Mouse (Mus musculus): Measurements from ENCODE around the gene Pdzrn3.

The Pdzrn3 gene

GRCm38 (mm10) chr6:101366809-101367602, 10.7 kb downstream of the Pdzrn3 start:
- DNase-seq: no peak

GRCm38 (mm10) chr6:101365795-101366194, 11.9 kb downstream of the Pdzrn3 start:
- no peak for DNase-seq

GRCm38 (mm10) chr6:101363904-101364303, 13.8 kb downstream of the Pdzrn3 start:
- DNase-seq: no peak

DNA sequence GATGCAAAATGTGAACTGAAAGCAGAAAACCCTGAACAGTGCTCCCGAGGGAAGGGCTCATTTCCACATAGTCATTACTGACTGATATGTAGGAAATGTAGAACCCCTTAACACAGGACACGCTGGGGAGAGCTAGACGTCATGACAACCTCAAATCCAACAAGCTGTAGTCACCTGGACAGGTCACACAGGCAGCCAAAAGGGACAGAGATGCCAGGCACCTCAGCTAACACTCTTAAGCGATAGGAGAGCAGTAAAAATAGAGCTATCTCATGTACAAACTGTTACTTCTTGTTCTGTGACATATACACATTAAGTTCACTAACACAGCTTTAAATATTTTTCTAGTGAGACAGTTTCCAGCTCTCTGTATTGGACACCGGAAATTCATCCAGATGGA, 15.0 kb downstream of the Pdzrn3 start:
- DNase-seq: no peak

GRCm38 (mm10) chr6:101362268-101362667, 15.4 kb downstream of the Pdzrn3 start:
- no peak for DNase-seq

- DNase-seq: no peak
Observed at GRCm38 (mm10) chr6:101360211-101360737, 17.4 kb downstream of the Pdzrn3 start.

DNA sequence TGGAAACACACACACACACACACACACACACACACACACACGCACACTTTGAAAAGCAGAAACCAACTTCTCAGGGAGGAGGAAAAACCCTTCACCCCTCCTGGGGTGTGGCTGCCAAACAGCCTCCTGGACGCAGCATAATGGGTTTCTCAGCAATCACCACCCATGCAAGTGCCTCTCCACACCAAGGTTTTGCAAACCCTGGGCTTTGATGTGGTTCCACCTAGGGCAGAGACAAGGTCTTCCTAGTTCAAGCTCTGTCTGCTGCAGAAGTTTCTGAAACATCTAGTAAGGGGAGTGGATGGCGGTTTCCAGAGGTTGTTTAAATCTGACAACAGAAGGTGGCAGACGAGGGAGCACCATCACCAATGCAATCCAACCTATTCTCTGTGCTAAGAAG, 18.1 kb downstream of the Pdzrn3 start:
- peak in 1 of 2 experiments; percentile 9 for DNase-seq

DNA sequence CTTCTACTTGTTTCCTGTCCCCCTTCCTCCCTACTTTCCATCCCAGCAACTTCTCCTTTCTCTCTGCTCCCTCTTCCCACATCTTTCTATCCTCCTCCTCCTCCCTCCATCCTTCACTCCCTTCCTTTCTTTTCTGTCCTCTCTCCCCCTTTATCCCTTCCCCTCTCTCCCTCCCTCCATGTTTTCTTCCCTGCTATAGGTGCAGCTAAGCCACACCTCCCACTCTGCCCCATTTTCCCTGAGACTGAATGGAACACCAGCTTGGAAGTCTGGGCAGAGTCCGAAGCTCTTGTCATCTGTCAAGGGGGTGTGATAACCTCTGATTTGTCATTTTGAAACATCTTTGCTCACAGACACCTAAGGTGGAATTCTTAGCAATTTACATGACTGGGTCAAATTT, 22.8 kb downstream of the Pdzrn3 start:
- no peak for DNase-seq

DNA sequence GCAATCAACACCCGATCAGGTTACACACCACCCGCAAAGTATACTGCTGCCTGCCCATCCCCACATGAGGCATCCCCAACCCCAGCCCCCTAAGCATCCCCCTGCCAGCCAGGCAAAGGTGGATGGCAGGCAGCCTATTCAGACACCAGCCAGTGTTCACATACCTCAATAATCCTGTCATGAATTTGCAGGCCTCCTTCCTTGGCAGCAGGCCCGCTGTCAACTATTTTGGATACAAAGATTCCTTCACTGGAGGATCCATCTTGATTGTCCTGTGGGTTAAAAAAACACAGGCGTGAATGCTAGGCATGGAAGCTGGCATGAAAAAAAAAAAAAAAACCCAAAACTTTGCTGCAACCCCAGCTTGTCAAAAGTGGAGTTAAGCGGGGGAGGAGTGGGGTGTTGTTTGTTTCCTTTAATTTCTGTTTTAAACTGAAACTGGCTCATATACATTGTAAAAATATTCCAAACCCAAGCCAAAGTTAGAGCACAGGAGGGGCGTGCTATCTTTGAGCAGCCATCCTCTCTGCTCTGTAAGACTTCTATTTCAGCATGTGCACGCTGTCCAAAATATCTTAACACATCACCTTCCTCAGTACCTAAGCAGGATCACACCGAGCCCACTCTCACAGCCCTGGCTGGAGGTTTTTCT, 23.3 kb downstream of the Pdzrn3 start:
- no peak for DNase-seq

- no peak for DNase-seq
Observed at GRCm38 (mm10) chr6:101353701-101354100, 24.0 kb downstream of the Pdzrn3 start.

DNA sequence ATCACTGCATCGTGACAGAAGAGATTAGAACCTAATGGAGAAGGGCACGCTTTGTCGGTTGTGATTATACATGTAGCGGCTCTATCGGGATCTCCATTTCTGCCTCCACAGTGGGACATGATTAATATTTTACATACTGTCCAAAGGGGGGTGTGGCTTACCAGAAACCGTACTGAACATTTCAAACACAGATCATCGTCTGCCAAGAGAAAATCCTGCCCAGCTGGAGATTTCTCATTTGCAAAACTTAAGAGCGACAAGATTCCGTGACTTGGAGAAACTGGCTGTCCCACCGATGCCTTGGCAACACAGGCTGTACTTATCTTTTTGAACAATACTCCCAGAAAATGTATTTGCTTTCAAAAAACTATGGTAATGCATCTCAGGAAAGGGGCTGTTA, 25.1 kb downstream of the Pdzrn3 start:
- no peak for DNase-seq

DNA sequence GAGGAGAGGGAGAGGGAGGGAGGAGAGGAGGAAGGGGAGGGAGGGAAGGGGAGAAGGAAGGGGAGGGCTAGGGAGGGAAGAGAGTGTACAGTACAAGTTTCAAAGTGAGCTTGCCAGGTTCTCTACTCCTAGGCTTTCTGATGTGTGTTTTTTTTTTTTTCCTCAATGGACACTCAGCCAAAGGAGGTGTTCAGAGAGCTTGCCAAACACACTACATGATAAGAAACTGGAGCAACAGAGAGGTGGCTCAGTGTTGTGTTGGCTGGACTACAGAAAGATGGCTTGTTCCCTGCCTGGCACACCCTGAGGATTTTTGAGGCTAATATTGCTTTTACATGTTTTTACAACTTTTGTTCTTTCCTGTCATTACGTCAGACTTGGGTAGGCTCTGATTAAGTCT, 26.6 kb downstream of the Pdzrn3 start:
- DNase-seq: no peak

GRCm38 (mm10) chr6:101350414-101350973, 27.2 kb downstream of the Pdzrn3 start:
- DNase-seq: no peak

GRCm38 (mm10) chr6:101348496-101348895, 29.2 kb downstream of the Pdzrn3 start:
- DNase-seq: no peak

DNA sequence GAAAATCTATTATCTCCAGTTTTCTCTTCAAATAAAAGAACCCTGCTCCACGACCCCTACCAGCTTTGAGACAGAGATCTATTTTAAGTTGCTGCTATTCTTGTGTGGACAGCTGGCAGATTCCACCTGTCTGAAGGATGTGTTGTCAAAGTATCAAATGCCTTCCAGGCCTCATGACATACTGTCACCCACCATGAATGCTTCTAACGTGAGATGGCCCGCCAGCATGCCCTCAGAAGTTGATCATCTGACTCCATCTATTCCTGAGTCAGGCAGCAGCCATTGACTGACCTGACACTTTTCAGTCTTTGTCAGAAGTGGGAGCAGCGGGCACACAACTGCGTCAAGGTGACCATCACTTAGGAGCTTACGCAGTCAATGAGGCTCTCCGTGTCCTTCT, 37.6 kb downstream of the Pdzrn3 start:
- no peak for DNase-seq

DNA sequence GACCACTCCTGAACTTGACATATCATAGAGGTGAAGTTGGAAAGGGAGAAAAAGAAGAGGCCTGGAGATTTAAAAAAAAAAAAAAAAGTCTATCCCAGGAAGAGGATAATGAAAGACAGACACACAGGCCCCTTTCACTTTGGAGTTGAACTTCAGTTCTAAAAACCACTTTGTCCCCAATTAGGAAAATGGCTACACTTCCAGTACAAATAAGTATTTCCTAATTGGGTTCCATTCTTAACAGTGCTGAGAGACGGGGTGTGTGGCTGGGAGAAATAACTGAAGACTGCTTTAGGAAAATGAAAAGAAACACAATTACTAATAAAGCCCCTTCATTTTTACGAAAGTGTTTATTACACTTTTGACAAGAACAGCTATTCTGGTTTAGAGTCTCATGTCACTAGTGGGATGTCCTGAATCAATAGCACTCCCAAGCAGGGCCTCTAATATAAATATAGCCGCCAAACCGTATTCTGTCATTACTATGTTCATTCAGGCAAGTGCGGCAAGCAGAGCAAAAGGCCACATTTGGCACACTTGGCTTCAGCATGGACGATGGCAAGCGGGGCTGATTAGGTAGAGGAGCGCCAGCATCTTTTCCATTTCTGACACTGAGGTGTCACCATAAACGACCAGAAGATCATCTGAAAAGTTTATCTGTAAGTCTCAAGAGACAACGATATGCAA, 39.7 kb downstream of the Pdzrn3 start:
- no peak for DNase-seq

- no peak for DNase-seq
Observed at GRCm38 (mm10) chr6:101336660-101337059, 41.0 kb downstream of the Pdzrn3 start.

DNA sequence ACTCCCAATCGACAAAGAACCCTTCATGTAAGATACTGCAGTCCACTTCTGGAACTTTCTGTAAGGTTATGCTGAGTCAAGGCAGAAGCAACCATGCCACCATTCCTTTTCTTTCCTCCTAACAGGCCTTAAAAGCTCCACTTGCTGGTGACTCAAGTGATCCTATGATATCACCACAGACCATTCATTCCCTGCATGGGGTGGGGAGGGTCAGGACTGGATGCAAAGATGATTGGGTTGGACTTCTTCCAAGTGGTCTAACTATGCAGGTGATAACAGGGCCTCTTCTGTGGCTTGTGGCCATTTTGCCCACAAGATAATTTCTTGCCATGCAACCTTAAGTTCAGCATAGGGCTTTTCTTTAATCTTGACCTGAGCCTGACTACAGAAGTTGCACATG, 42.0 kb downstream of the Pdzrn3 start:
- DNase-seq: no peak

DNA sequence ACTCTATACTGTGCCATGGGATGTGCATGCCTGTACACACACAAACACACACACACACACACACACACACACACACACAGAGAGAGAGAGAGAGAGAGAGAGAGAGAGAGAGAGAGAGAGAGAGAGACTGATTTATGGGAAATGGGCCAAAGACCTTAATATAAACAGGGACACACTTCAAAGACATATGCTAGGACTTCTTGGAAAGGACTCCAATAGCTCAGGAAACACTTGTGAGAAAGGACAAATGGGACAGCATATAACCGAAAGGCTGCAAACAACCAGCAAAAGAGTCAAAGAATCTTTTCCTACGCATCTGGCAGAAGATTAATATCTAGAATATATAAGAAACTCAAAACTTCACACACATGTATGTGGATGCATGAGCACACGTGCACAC, 43.2 kb downstream of the Pdzrn3 start:
- DNase-seq: no peak

- DNase-seq: no peak
Observed at GRCm38 (mm10) chr6:101330392-101330791, 47.3 kb downstream of the Pdzrn3 start.

GRCm38 (mm10) chr6:101329499-101329898, 48.2 kb downstream of the Pdzrn3 start:
- no peak for DNase-seq

DNA sequence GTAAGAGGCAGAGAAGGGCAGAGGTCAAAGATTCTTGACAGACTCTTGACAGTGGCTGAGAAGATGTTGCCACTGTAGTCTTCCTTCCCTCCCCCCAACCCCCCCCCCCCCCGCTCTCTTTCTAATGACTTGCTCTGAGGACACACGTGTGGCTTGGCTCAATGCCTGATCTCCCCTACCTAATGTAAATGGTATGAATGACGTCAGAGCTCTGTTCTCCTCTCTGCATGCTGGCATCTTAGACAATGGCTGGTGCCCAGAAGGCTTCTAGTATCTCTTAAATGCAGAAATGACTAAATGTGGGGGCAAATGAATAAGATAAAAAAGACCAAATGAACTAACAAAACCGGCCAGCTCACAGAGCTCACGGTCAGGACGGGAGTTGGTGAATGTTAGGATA, 49.2 kb downstream of the Pdzrn3 start:
- no peak for DNase-seq

DNA sequence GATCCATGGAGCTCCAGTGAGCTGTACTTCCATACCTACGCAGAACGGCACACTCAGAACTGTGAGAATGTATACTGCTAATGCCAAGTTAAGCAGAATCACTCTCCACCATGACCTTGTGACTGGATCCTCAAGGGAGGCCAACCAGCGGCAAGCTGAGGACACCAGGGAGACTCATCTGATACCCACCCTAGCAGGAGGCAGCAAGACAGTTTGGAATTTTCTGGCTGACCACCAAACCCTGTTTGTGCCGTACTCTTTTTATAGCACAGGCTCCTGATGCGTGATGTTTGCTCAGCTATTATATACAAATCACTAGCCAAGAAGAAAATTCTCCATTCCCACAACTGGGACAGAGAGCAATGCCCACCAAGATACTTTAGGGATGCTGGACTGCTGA, 50.0 kb downstream of the Pdzrn3 start:
- DNase-seq: no peak
